8 mouse cellular contexts compared by ENCODE assay signal in genomic region chr17:34399394-34399715, GRCm38 (mm10). TPM values are rescaled to one million over a fixed set of nuclear protein-coding genes. Genes with fewer than 3 reads are reported as not detected.
DNase-seq lines count a peak whose midpoint lies in the region; ATAC-seq and TF ChIP-seq lines count a peak whose summit lies in the region.

No protein-coding gene starts in this region.

- H3K36me3 ChIP-seq in testis, adult 2 months (ENCODE audit: control insufficient read depth, insufficient read depth, low read length) = no peaks in the 10 kb centered on the region
- H3K36me3 ChIP-seq in limb, embryonic 14.5 days (ENCODE audit: control insufficient read depth, insufficient read depth, low read length) = no peaks in the 10 kb centered on the region
- H3K36me3 ChIP-seq in stomach, postnatal 0 days (ENCODE audit: control insufficient read depth, insufficient read depth, low read length) = no peaks in the 10 kb centered on the region

- H3K27me3 ChIP-seq in testis, adult 2 months (ENCODE audit: control insufficient read depth, insufficient read depth, low read length) = no peaks in the 10 kb centered on the region
- no peaks in the 10 kb centered on the region for H3K27me3 ChIP-seq in limb, embryonic 14.5 days (ENCODE audit: control insufficient read depth, insufficient read depth, low read length)
- no peaks in the 10 kb centered on the region for H3K27me3 ChIP-seq in stomach, postnatal 0 days (ENCODE audit: control insufficient read depth, insufficient read depth, low read length)

- DNase-seq in cerebellum, adult 18-20 months = peak; percentile 6 to 32
- no peak for DNase-seq in testis, postnatal 14 days (ENCODE audit: low spot score)
- DNase-seq in limb, embryonic 14.5 days (ENCODE audit: low spot score) = no peak
- DNase-seq in stomach, postnatal 0 days (ENCODE audit: low spot score) = no peak
- no peak for DNase-seq in spleen, postnatal 10 days (ENCODE audit: low spot score in 2 of 2)
- DNase-seq in adrenal gland, adult 18-20 months (ENCODE audit: low spot score in 2 of 2) = no peak

- no peaks in the 10 kb centered on the region for H3K9me3 ChIP-seq in limb, embryonic 14.5 days (ENCODE audit: control insufficient read depth, low read length)
- H3K9me3 ChIP-seq in stomach, postnatal 0 days (ENCODE audit: control insufficient read depth, low read length) = no peaks in the 10 kb centered on the region

- TF ChIP-seq EP300 in stomach, postnatal 0 days (optimal IDR thresholded peaks at IDR 0.05) = no peak

- no peak for TF ChIP-seq POLR2A in testis, adult 2 months (IDR thresholded peaks at IDR 0.05; ENCODE audit: control insufficient read depth, low read depth, low read length)
- no peak for TF ChIP-seq POLR2A in limb, embryonic 14.5 days (IDR thresholded peaks at IDR 0.05; ENCODE audit: borderline replicate concordance, extremely low read depth, insufficient read depth, insufficient read length)

- ATAC-seq in cerebellum, adult (ENCODE audit: insufficient number of reproducible peaks, low FRiP score, low TSS enrichment) = no peak
- no peak for ATAC-seq in limb, embryonic 14.5 days (ENCODE audit: low FRiP score, low read depth)
- no peak for ATAC-seq in stomach, postnatal 0 days (ENCODE audit: low FRiP score, low TSS enrichment)

- H3K27ac ChIP-seq in testis, adult 2 months (ENCODE audit: control insufficient read depth, insufficient read depth, low read depth, low read length) = no peak overlapping the region; the same call in 1 of the 2 replicates
- H3K27ac ChIP-seq in limb, embryonic 14.5 days (replicated peaks; ENCODE audit: low read depth, low read length) = no peak overlapping the region
- H3K27ac ChIP-seq in stomach, postnatal 0 days (replicated peaks) = no peak overlapping the region

- no peak for TF ChIP-seq CTCF in testis, adult 2 months (IDR thresholded peaks at IDR 0.05; ENCODE audit: control insufficient read depth, insufficient read depth, insufficient replicate concordance, low read depth, low read length)
- TF ChIP-seq CTCF in stomach, postnatal 0 days (IDR thresholded peaks at IDR 0.05; ENCODE audit: low read depth) = no peak

- peak overlapping the region; percentile 63 for H3K4me2 ChIP-seq in limb, embryonic 14.5 days (replicated peaks; ENCODE audit: low read depth, low read length, severe bottlenecking)
- H3K4me2 ChIP-seq in stomach, postnatal 0 days (replicated peaks; ENCODE audit: low read depth) = peak overlapping the region; percentile 77

- H3K4me1 ChIP-seq in testis, adult 2 months (ENCODE audit: control insufficient read depth, insufficient read depth, low read length) = peaks cover 6% of the 10 kb centered on the region
- H3K4me1 ChIP-seq in limb, embryonic 14.5 days (ENCODE audit: control insufficient read depth, insufficient read depth, low read length) = no peaks in the 10 kb centered on the region
- no peaks in the 10 kb centered on the region for H3K4me1 ChIP-seq in stomach, postnatal 0 days (replicated peaks; ENCODE audit: control insufficient read depth, insufficient read depth)

- 62% methylated on average over 4 of the region's 4 CpGs for WGBS in limb, embryonic 14.5 days
- 52% methylated on average over 4 of the region's 4 CpGs for WGBS in stomach, postnatal 0 days

- H3K9ac ChIP-seq in limb, embryonic 14.5 days (ENCODE audit: low read depth, low read length, severe bottlenecking) = peak overlapping the region; percentile 82; the same call in 1 of the 2 replicates
- H3K9ac ChIP-seq in stomach, postnatal 0 days (ENCODE audit: low read length) = no peak overlapping the region

- peak overlapping the region; percentile 93 for H3K4me3 ChIP-seq in testis, adult 2 months (ENCODE audit: control insufficient read depth, low read depth, low read length)
- peak overlapping the region; percentile 58 for H3K4me3 ChIP-seq in limb, embryonic 14.5 days (replicated peaks; ENCODE audit: low read length)
- no peak overlapping the region for H3K4me3 ChIP-seq in stomach, postnatal 0 days (ENCODE audit: low read depth, low read length)

RNA-seq across cellular contexts. Expression of gene BC051142, which starts 0.7 kb away (rescaled TPM):
- 883 and 1,115 TPM in 2 replicates for polyA plus RNA-seq in testis, adult 2 months (2012; rRNA removed)
- polyA plus RNA-seq in limb, embryonic 14.5 days (2012; rRNA removed) = 1.4 and 1.5 TPM in 2 replicates
- 0.19 and 0.85 TPM in 2 replicates for polyA plus RNA-seq in limb, embryonic 14.5 days (2014; fragmentation: Nextera tagmentation; extraction: Ambion mirVana)
- 0.59 and 0.86 TPM in 2 replicates for polyA plus RNA-seq in stomach, postnatal 0 days (2015; fragmentation: Nextera tagmentation; extraction: Ambion mirVana)
- total RNA-seq in adrenal gland, adult 18-20 months (2021) = 1 to 10 TPM; 2.4 to 3.7 TPM

RNA-seq across cellular contexts. Expression of gene Btnl1, which starts 22.4 kb away (rescaled TPM):
- polyA plus RNA-seq in testis, adult 2 months (2012; rRNA removed) = 0.14 and 0.15 TPM in 2 replicates
- not detected in 2 replicates for polyA plus RNA-seq in limb, embryonic 14.5 days (2012; rRNA removed)
- not detected in 2 replicates for polyA plus RNA-seq in limb, embryonic 14.5 days (2014; fragmentation: Nextera tagmentation; extraction: Ambion mirVana)
- 0.04 TPM in 1 of 2 replicates, not detected in the other for polyA plus RNA-seq in stomach, postnatal 0 days (2015; fragmentation: Nextera tagmentation; extraction: Ambion mirVana)
- not detected for total RNA-seq in adrenal gland, adult 18-20 months (2021)

RNA-seq across cellular contexts. Expression of gene Btnl2, which starts 44.7 kb away (rescaled TPM):
- polyA plus RNA-seq in testis, adult 2 months (2012; rRNA removed) = 0.16 and 0.21 TPM in 2 replicates
- polyA plus RNA-seq in limb, embryonic 14.5 days (2012; rRNA removed) = 0.14 TPM in 2 replicates
- polyA plus RNA-seq in limb, embryonic 14.5 days (2014; fragmentation: Nextera tagmentation; extraction: Ambion mirVana) = 0.07 and 0.11 TPM in 2 replicates
- 0.13 and 0.16 TPM in 2 replicates for polyA plus RNA-seq in stomach, postnatal 0 days (2015; fragmentation: Nextera tagmentation; extraction: Ambion mirVana)
- under 1 TPM; 0.27 to 0.38 TPM for total RNA-seq in adrenal gland, adult 18-20 months (2021)

Comparison
In these comparisons a context has a peak if more than half of its experiments do, and no peak if none do; other contexts are left out.
1. DNase-seq: peak in cerebellum, adult 18-20 months (2 of 2); none in testis, postnatal 14 days (single experiment), limb, embryonic 14.5 days (single experiment), stomach, postnatal 0 days (single experiment), spleen, postnatal 10 days (0 of 2) and adrenal gland, adult 18-20 months (0 of 2).
2. RNA of gene BC051142, which starts 0.7 kb away (polyA plus RNA-seq): 883 to 1,115 TPM in testis, adult 2 months; 0.19 to 1.5 TPM in limb, embryonic 14.5 days and 0.59 to 0.86 TPM in stomach, postnatal 0 days; every median in the first group is over 100 times any median in the second.